8 mouse cellular contexts compared by ENCODE assay signal in genomic region chr8:57503641-57504040, GRCm38 (mm10). TPM values are rescaled to one million over a fixed set of nuclear protein-coding genes. Genes with fewer than 3 reads are reported as not detected.
DNase-seq lines count a peak whose midpoint lies in the region; ATAC-seq and TF ChIP-seq lines count a peak whose summit lies in the region.

No protein-coding gene starts in this region.

- TF ChIP-seq CTCF in stomach, postnatal 0 days (IDR thresholded peaks at IDR 0.05; ENCODE audit: low read depth) = peak; percentile 93

- intact Hi-C loops in gastrocnemius, postnatal 36 days (cut with DNase I) = no loop called here
- intact Hi-C loops in left cerebral cortex, postnatal 14 days (cut with DNase I) = no loop called here

- no peak overlapping the region for H3K9ac ChIP-seq in stomach, postnatal 0 days (ENCODE audit: low read length)

- 55% methylated on average over 5 of the region's 5 CpGs for WGBS in stomach, postnatal 0 days

- no peaks in the 10 kb centered on the region for H3K9me3 ChIP-seq in stomach, postnatal 0 days (ENCODE audit: control insufficient read depth, low read length)

- no peak overlapping the region for H3K27ac ChIP-seq in stomach, postnatal 0 days (replicated peaks)

- no peak overlapping the region for H3K4me3 ChIP-seq in stomach, postnatal 0 days (ENCODE audit: low read depth, low read length)

- H3K27me3 ChIP-seq in stomach, postnatal 0 days (ENCODE audit: control insufficient read depth, insufficient read depth, low read length) = no peaks in the 10 kb centered on the region

- no peaks in the 10 kb centered on the region for H3K4me1 ChIP-seq in stomach, postnatal 0 days (replicated peaks; ENCODE audit: control insufficient read depth, insufficient read depth)

- no peak for TF ChIP-seq EP300 in stomach, postnatal 0 days (optimal IDR thresholded peaks at IDR 0.05)

- peak; percentile 42 for DNase-seq in gastrocnemius, adult 18-20 months (ENCODE audit: low spot score)
- no peak for DNase-seq in gastrocnemius, postnatal 25 days
- DNase-seq in MN1 (ENCODE audit: low spot score) = peak; percentile 65
- peak; percentile 79 to 85 for DNase-seq in cerebellum, postnatal 14 days
- peak; percentile 18 to 33 for DNase-seq in gastrocnemius, postnatal 36 days
- DNase-seq in left cerebral cortex, postnatal 14 days (ENCODE audit: low spot score in 2 of 2) = peak; percentile 49 to 73
- peak; percentile 81 for DNase-seq in mesoderm, embryonic 11.5 days (ENCODE audit: low read depth, low spot score)
- DNase-seq in stomach, postnatal 0 days (ENCODE audit: low spot score) = peak; percentile 78

- H3K4me2 ChIP-seq in stomach, postnatal 0 days (replicated peaks; ENCODE audit: low read depth) = no peak overlapping the region

- no peaks in the 10 kb centered on the region for H3K36me3 ChIP-seq in stomach, postnatal 0 days (ENCODE audit: control insufficient read depth, insufficient read depth, low read length)

- no peak for ATAC-seq in stomach, postnatal 0 days (ENCODE audit: low FRiP score, low TSS enrichment)

RNA-seq across cellular contexts. Expression of gene Hmgb2, which starts 8.1 kb away (rescaled TPM):
- total RNA-seq in gastrocnemius, adult 18-20 months (2021) = 1 to 10 TPM; 2.8 to 5.0 TPM
- total RNA-seq in gastrocnemius, postnatal 25 days (2021) = 1 to 10 TPM; 2.7 to 5.6 TPM
- total RNA-seq in gastrocnemius, postnatal 36 days (2021) = 1 to 10 TPM; 5.0 to 7.4 TPM
- 10 to 100 TPM in 1 of 2 experiments, 1 to 10 TPM in 1; 4.6 to 10.7 TPM for total RNA-seq in left cerebral cortex, postnatal 14 days (2021)
- 158 and 220 TPM in 2 replicates for polyA plus RNA-seq in stomach, postnatal 0 days (2015; fragmentation: Nextera tagmentation; extraction: Ambion mirVana)

RNA-seq across cellular contexts. Expression of gene Sap30, which starts 16.0 kb away (rescaled TPM):
- total RNA-seq in gastrocnemius, adult 18-20 months (2021) = 10 to 100 TPM in 1 of 2 experiments, 1 to 10 TPM in 1; 6.7 to 14.4 TPM
- 10 to 100 TPM; 10.2 to 18.5 TPM for total RNA-seq in gastrocnemius, postnatal 25 days (2021)
- 10 to 100 TPM; 11.7 to 14.2 TPM for total RNA-seq in gastrocnemius, postnatal 36 days (2021)
- 10 to 100 TPM in 1 of 2 experiments, 1 to 10 TPM in 1; 7.3 to 10.5 TPM for total RNA-seq in left cerebral cortex, postnatal 14 days (2021)
- 23.8 and 28.6 TPM in 2 replicates for polyA plus RNA-seq in stomach, postnatal 0 days (2015; fragmentation: Nextera tagmentation; extraction: Ambion mirVana)

RNA-seq across cellular contexts. Expression of gene Scrg1, which starts 47.9 kb away (rescaled TPM):
- not detected for total RNA-seq in gastrocnemius, adult 18-20 months (2021)
- total RNA-seq in gastrocnemius, postnatal 25 days (2021) = not detected
- not detected for total RNA-seq in gastrocnemius, postnatal 36 days (2021)
- total RNA-seq in left cerebral cortex, postnatal 14 days (2021) = 10 to 100 TPM; 56.8 to 65.6 TPM
- 0.65 and 0.98 TPM in 2 replicates for polyA plus RNA-seq in stomach, postnatal 0 days (2015; fragmentation: Nextera tagmentation; extraction: Ambion mirVana)

Comparison
In these comparisons a context has a peak if more than half of its experiments do, and no peak if none do; other contexts are left out.
1. RNA of gene Scrg1, which starts 47.9 kb away (total RNA-seq): 56.8 to 65.6 TPM in left cerebral cortex, postnatal 14 days; not detected in gastrocnemius, postnatal 25 days, not detected in gastrocnemius, adult 18-20 months and not detected in gastrocnemius, postnatal 36 days; every median in the first group is over 10 times any median in the second.